Mouse (Mus musculus) CH12.LX (cell line): ENCODE data around the gene Nckap1l.

Experiments
- CTCF ChIP-seq, 2 experiments: IDR thresholded peaks in 1 of 2; conservative IDR thresholded peaks in 1 of 2; 2 replicates each; pipeline ENCODE4 v1.5.1; 2011 to 2012; ENCODE audit warnings: low read depth in 2 of 2, low read length in 2 of 2, improper control_type of control experiment in 1 of 2, inconsistent platforms in 1 of 2, mild to moderate bottlenecking in 1 of 2, moderate library complexity in 1 of 2
- PAX5 ChIP-seq: IDR thresholded peaks from 2 replicates; pipeline ENCODE4 v1.6.1; 2012; ENCODE audit warnings: low read length, inconsistent platforms, mixed read lengths
- POLR2A ChIP-seq: IDR thresholded peaks from 2 replicates; pipeline ENCODE4 v1.6.1; 2011; ENCODE audit warnings: low read depth, mild to moderate bottlenecking, improper control_type of control experiment, low read length
- ZMIZ1 ChIP-seq: IDR thresholded peaks from 2 replicates; pipeline ENCODE4 v1.6.1; 2012; ENCODE audit warnings: low read depth, mild to moderate bottlenecking, inconsistent platforms, low read length, improper control_type of control experiment

DNA sequence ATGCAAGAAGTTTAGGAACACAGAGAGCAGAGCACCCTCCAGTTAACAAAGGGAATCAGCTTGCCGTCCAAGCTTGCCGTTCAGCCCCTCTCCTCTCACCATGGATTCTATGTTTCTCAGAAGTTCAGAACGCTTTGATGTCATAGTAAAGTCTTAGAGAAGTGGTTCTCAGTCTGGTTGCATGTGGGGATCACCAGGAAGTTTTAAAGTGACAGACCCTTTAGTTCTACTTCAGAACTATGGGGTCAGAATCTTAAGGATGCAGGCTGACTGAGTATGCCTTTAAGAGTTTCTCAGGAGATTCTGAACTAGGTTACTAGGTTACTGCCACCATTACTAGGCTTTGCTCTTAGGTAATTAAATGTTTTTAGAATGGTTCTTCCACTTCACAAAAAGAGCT lies 5.2 kb upstream of the Nckap1l start, which contains the start of gene Gtsf2:
- TF ChIP-seq ZMIZ1 = no peak
- TF ChIP-seq POLR2A = no peak
- no peak for TF ChIP-seq CTCF (conservative IDR thresholded peaks at IDR 0.05 in 1 of 2, IDR thresholded peaks at IDR 0.05 in 1 of 2; ENCODE audit: low read depth in 2 of 2, low read length in 2 of 2)
- TF ChIP-seq PAX5 = no peak
